Mouse (Mus musculus): Measurements from ENCODE around the gene Cers6.
A peak's percentile ranks its signal among the peaks of the same experiment; 100 is the strongest.

Cers6 gene

GRCm38 (mm10) chr2:68968028-68968427 is 106.8 kb downstream of the Cers6 start:
- DNase-seq (ENCODE audit: low spot score) = no peak

DNA sequence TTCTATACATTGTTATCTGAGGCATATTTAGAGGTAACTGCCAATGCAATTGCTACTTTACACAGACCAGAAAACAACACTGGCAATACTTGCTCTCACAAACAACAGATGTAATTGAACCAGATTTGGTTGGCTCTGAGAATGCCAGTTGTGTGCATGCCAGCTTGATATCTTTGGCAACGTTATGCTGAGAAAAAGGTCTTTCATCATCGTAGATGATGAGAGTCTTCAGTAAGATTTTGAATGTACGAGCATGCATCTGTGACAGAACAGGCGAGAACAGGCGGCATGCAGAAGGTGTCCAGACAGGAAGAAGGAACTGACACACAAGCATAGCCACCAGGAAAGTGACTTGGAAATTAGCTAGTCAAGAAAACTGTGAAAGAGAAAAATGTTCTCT is 110.6 kb downstream of the Cers6 start:
- DNase-seq (ENCODE audit: low spot score) = no peak

GRCm38 (mm10) chr2:68973753-68974152 is 112.5 kb downstream of the Cers6 start:
- DNase-seq (ENCODE audit: low spot score) = no peak

DNA sequence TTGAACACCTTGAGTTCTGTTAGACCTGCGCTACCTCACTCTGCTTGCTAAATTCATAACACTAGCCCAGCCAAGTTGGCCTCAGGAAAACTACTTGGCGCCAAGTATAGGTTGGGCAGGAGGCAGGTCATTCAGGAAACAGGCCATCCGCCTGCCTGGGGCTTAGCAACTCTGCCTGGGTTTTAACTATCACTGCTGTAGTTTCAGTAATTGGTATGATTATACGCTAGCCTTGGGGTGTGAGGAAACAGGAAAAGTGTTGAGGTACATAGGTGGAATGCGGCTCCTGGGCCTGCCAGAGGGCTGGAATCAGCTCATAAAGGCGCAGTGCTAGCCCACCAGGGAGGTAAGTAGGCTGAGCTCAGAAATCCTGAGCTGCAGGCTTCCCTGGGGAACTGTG is 114.0 kb downstream of the Cers6 start:
- DNase-seq (ENCODE audit: low spot score) = no peak

DNA sequence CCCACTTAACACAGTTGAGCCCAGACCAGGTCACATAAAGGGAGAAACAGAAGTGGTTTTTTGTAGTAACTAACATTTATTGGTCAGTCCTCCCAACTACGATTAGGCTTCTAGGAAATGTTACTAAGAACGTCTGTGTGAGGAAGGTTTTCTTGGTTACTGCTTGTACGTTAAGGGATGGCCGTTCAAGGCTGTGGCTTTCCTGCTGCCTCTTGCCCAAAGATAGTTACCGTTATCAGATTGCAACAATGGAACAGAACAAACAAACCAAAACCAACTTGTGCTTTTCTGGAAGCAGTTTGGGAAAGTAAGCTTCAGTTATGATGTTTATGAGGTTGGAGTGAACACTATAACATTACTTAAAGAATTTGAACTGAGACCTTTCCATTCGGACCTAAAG is 114.5 kb downstream of the Cers6 start:
- DNase-seq (ENCODE audit: low spot score) = no peak

DNA sequence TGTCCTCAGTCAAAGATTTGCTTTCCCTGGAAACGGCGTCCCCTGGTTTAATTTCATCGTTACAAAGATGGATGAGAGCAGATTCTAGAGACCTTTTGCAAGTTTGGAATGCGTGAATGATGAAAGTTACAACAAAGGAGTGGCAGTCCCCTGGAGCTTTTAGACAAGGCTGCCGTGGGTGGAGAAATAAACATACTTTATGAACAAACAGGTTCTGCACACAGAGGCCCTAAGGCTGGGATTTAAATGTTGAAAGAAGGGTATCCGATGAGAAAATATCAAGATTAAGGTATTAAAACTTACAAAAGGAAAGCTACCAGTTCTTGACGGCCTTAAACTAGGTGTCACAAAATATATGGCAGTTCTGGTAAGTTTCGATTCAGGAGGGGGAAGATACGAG is 117.0 kb downstream of the Cers6 start:
- no peak for DNase-seq (ENCODE audit: low spot score)

GRCm38 (mm10) chr2:68978660-68979604 is 117.7 kb downstream of the Cers6 start:
- no peak for DNase-seq (ENCODE audit: low spot score)

DNA sequence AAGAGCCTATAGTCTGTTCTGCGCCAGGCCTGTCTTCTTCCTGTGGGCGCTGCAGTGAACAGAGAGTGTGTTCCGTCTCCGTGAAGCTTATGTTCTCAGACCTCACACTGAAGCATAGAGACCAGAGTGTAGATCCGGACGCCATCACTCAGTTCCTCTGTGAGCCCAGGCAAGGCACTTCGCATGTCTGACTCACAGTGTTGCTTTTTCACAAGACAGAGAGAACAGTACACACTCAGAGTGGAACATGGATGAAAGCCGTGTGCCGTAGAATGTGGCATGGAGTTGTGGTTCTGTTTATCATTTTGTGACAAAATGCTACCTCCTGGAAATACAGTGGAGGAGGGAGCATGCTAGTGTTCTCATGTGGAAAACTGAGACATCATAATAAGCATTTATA is 120.1 kb downstream of the Cers6 start:
- no peak for DNase-seq (ENCODE audit: low spot score)

DNA sequence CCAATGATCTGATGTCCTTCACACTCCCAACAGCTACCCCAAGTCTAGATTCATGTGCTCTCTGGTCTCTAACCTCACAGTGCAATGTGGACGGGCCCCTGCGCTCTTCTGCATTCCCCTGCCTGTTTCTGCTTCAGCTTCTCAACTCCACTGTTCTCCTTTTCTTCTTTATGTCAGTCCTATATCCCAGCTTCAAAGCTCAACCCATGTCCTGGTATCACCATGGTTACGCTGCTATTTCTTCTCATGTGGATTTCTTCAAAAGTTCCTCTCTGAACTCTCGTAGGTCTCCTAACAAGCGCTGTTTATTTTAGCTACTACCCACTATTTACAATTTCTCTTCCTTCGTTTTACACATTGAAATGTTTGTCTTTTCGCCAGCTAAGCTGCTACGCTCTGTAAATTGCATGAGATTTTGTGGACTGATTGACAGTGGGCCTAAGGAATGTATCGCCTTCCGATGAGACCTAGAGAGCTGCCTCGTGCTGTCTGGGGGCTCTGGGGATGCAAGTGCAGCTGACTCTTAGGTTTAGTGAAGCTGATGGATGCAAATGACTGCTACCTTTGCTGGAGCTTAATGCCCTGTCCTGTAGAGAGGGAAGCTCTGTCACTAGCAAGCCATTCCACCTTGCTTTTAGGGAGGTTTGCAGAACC is 120.6 kb downstream of the Cers6 start:
- no peak for DNase-seq (ENCODE audit: low spot score)

DNA sequence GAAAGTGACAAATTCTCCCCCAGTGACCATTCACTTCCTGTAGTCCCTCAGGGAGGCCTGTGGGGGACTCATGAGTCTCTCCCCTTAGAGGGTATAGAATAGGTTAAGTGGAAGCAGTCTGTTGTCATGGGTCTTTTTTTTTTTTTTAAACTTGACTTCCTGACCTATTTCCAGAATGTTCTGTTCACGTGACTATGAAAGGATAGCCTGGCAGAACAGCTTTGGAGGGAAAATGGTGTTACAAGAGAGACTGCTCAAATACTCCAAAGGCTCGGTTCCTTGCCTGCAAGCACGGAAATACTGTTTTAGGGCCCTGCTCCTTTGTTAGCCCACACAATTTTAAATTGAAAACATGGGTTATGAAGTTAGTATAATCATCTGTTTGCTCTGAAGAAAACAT is 121.7 kb downstream of the Cers6 start:
- DNase-seq (ENCODE audit: low spot score) = no peak

- DNase-seq (ENCODE audit: low spot score) = no peak
These were observed 122.2 kb downstream of the Cers6 start for GRCm38 (mm10) chr2:68983431-68983830.

GRCm38 (mm10) chr2:68989117-68989516 is 127.9 kb downstream of the Cers6 start:
- DNase-seq (ENCODE audit: low spot score) = no peak

DNA sequence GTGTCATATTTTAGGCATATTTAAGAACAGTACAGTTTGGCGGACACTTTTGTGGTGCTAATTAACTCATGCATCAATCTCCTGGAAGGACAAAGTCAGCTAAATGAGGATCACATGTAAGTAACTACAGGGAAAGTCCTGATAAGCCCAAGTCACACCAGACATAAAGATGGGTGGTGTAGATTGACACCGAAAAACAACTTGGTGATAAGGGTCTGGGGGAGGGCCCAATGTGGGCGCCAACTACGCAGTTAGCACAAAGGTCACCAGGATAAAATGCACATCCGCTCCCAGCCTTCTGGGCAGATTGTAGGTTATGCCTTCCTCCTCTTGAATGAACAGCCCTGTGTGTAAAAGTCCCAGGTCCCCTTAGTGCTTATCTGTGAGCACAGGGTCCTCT is 131.4 kb downstream of the Cers6 start:
- no peak for DNase-seq (ENCODE audit: low spot score)

- peak; percentile 55 for DNase-seq (ENCODE audit: low spot score)
These were observed 133.2 kb downstream of the Cers6 start for GRCm38 (mm10) chr2:68994441-68994840.

DNA sequence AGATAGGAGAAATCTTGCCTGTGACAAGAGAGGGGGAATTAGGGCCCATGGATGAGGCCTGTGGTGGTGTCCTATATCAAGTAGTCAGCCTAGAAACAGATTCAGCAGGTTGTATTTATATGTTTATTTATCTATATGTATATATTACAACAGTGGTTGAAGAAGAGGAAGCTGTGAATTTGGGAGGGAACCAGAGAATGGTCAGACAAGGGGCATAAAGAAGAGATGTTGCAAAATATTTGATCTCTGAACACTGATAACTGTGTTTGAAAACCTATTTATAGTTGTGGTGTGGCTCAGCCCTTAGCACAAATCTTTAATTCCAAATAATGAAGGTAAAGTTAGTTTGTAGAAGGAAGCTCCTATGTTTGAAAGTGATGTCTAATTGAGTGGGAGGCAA is 134.5 kb downstream of the Cers6 start:
- no peak for DNase-seq (ENCODE audit: low spot score)

GRCm38 (mm10) chr2:68996268-68996667 is 135.0 kb downstream of the Cers6 start:
- no peak for DNase-seq (ENCODE audit: low spot score)

GRCm38 (mm10) chr2:69004001-69004400 is 142.8 kb downstream of the Cers6 start:
- DNase-seq (ENCODE audit: low spot score) = no peak

DNA sequence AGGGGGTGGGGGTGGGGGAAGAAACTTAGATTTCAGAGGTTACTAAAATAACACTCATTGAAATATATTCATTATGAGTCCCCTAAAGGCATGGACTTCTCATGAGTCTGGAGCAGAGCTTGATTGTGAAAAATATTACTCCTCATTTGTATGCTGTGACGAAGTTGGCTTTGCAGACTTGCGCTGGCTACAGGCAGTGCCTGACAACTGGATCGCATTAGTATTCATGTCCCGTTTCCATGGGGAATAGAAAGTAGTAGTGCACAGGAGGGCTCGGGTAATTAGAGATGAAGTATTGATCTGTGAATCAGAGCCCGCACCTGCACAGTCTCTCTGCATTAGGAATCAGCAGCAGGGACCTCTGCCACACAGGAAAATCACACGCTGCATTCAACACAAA is 150.2 kb downstream of the Cers6 start:
- DNase-seq (ENCODE audit: low spot score) = no peak

GRCm38 (mm10) chr2:69011860-69012259 is 150.6 kb downstream of the Cers6 start:
- no peak for DNase-seq (ENCODE audit: low spot score)

DNA sequence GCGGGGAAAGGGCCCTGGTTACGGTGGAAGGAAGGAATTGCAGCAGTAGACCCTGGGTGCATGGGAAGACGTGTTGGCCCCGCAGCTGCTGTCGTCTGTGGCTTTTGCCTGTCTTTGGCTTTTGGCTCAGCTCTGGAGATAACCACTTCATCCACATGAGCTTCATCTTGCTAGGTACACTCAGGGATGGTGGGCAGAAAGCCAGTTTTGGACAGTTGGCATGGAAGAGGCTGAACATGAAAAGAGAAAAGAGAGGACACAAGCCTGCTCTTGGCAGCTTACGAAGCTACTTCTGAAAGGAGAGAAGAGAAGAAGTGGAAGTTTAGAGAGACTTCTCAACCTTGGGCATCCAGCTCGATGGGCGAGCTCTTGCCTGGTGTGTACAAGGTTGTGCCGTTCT is 153.0 kb downstream of the Cers6 start:
- no peak for DNase-seq (ENCODE audit: low spot score)

DNA sequence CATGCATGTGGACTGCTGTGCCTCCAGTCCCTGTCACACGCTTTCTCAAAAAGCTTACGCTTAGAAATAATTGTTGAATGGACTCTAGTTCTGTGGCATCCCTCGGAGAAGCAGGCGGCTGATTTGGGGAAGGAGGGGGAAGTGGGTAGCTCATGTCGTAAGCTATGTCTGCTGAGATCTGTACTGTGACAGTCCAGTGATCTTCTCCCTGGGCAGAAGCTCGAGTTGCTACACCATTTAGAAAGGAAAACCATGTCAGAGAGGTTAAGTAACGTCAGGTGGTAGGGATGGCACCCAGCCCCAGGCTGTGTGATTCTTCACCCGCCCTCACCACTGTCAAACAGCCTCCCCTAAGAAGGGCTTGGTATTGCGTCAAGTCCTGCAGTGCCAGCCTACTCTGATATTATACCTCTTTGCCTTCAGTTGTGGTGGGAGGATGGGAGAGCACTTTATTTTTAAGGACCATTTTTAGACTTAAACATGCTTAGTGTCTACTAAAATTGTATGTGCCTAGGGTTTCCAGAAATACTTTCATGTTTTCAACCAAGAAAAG is 154.0 kb downstream of the Cers6 start:
- no peak for DNase-seq (ENCODE audit: low spot score)

DNA sequence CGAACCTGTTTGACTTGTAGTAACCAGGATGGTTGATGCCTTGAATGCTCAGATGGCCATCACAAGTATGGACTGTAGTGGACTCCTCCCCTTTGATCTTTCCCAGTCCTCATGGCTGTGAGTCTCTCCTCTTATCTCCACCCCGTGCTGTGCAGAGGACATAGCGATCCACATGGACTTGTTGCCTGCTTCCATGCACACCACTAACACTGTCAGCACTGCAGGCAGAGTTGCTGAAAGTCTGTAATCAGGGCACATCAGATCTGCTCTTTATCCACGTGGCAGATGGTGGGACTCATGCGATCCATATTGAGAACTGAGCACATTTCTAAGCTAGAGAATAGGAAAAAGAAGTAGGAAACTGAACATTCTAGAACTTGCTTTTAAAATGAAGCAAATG is 154.6 kb downstream of the Cers6 start:
- DNase-seq (ENCODE audit: low spot score) = no peak

- no peak for DNase-seq (ENCODE audit: low spot score)
These were observed 157.9 kb downstream of the Cers6 start for GRCm38 (mm10) chr2:69019026-69019565.

All from urinary bladder, postnatal 14 days (tissue).